Mouse (Mus musculus) myocyte (in vitro differentiated cells): ENCODE results near the gene Rcc2.

Experiments
- CEBPB ChIP-seq: IDR thresholded peaks from 2 replicates; pipeline ENCODE4 v1.6.1; 2011; ENCODE audit warnings: mild to moderate bottlenecking, moderate library complexity; ENCODE audit not compliant: poor library complexity, insufficient read depth, severe bottlenecking
- E2F4 ChIP-seq: IDR thresholded peaks from one replicate; pipeline ENCODE4 v1.6.1; 2011; ENCODE audit warnings: mild to moderate bottlenecking, control low read depth, moderate library complexity; ENCODE audit not compliant: insufficient read depth
- MAX ChIP-seq: IDR thresholded peaks from one replicate; pipeline ENCODE4 v1.6.1; 2011; ENCODE audit warnings: low read depth, mild to moderate bottlenecking, control low read depth
- POLR2A ChIP-seq: IDR thresholded peaks from one replicate; pipeline ENCODE4 v1.6.1; 2011; ENCODE audit warnings: low read depth, mild to moderate bottlenecking, control low read depth, moderate library complexity; ENCODE audit not compliant: insufficient read length
- POLR2AphosphoS2 ChIP-seq: IDR thresholded peaks from one replicate; pipeline ENCODE4 v1.6.1; 2011; ENCODE audit warnings: low read depth, control low read depth; ENCODE audit not compliant: insufficient read length
- REST ChIP-seq: IDR thresholded peaks from one replicate; pipeline ENCODE4 v1.6.1; 2011; ENCODE audit warnings: mild to moderate bottlenecking, control low read depth, moderate library complexity; ENCODE audit not compliant: insufficient read depth, insufficient read length
- SRF ChIP-seq: IDR thresholded peaks from one replicate; pipeline ENCODE4 v1.6.1; 2011; ENCODE audit warnings: low read depth; ENCODE audit not compliant: control insufficient read depth, insufficient read length
- TCF12 ChIP-seq: IDR thresholded peaks from one replicate; pipeline ENCODE4 v1.6.1; 2011; ENCODE audit warnings: mild to moderate bottlenecking, control low read depth; ENCODE audit not compliant: poor library complexity, insufficient read depth, severe bottlenecking

DNA sequence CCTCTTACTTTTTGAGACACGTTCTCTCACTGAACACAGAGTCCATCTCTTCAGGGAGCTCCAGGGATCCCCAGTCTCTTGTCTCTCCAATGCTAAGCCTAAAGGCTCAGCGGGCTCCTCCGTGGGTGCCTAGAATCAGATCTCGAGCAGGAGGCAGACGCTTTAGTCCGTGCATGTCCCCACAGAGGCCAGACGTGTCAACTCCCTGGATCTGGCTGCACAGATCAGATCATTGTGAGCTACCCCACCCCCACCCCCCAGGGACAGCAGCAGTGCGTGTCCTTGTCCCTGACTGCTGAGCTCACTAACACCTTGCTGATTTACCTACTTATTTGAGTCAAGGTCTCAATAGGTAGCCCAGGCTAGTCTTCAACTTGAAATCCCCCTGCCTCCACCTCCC, 16.7 kb upstream of the Rcc2 start:
- no peak for TF ChIP-seq E2F4
- no peak for TF ChIP-seq POLR2A
- TF ChIP-seq SRF = no peak
- no peak for TF ChIP-seq MAX
- no peak for TF ChIP-seq TCF12
- no peak for TF ChIP-seq REST
- TF ChIP-seq CEBPB = no peak
- TF ChIP-seq POLR2AphosphoS2 = no peak
